ENCODE assay signal across 15 mouse cellular contexts in the genomic region with DNA sequence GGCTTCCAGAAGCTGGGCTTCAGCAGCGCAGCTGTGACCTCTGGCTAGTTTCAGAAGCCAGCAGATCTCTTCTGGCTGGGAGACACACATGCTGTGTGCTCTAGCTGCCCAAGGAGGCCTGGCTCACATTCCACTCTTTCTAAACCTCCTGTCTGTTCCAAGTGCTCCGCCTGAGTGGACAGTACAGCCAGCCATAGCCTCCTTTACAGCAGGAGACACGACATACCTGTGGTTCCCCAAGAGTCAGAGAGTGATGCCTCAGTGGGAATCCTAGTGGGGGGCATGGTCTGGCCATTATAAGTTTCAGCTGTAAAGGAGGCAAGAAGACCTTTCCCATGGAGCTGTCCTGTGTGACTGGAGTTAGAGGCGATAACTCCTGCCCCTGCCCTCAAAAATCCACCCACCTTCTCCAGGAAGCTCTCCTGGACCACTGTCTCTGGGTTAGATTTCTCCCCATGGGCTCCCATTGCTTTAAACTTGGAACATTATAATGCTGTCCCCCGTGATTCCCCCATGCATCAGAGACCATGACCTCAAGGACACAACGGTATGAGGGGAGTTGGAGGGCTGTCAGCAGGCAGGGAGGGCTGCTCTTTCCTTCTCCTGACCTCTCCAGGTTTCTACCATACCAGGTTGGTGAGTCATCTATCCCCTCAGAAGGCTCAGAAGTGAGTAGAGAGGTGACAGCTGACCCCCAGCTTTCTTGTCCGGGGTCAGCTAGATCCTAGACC. TPM values are rescaled to one million over a fixed set of nuclear protein-coding genes. Genes with fewer than 3 reads are reported as not detected.
DNase-seq lines count a peak whose midpoint lies in the region; ATAC-seq and TF ChIP-seq lines count a peak whose summit lies in the region.
"Had no signal": no experiment of that assay in that cellular context is flagged by ENCODE, and none has a peak within 500 bp of the region (broad histone marks: within the 10 kb centered on the region; RNA-seq: fewer than 3 reads in every experiment).

No protein-coding gene starts in this region.

- peak; percentile 77 for DNase-seq in cerebellum, adult 11-12 months
- peak; percentile 46 for DNase-seq in left cerebral cortex, postnatal 4 days
- DNase-seq in left cerebral cortex, adult 2 months (ENCODE audit: extremely low spot score in 1 of 2, low spot score in 2 of 2), result no peak
- peak; percentile 81 for DNase-seq in adipocyte (ENCODE audit: low spot score)
- peak; percentile 57 for DNase-seq in fibroblast of lung, adult 2 months (ENCODE audit: low read depth)
- DNase-seq in lung, postnatal 10 days, result no peak
- DNase-seq in frontal cortex, adult 2 months (ENCODE audit: extremely low spot score in 1 of 2, low spot score in 1 of 2), result no peak
- DNase-seq: lung, adult 18-20 months; thymus, postnatal 4 days had no signal

- intact Hi-C loops in left cerebral cortex, postnatal 4 days (cut with DNase I), result no loop called here
- intact Hi-C loops in left cerebral cortex, adult 2 months (cut with DNase I), result no loop called here

- TF ChIP-seq CTCF in left cerebral cortex, adult 2 months (IDR thresholded peaks at IDR 0.05), result no peak

- H3K4me3 ChIP-seq in left cerebral cortex, adult 2 months, result no peak overlapping the region
- H3K4me3 ChIP-seq: heart, adult 2 months; intestine, embryonic 15.5 days; layer of hippocampus, adult 2 months had no signal

- no peak for ATAC-seq in cerebellum, adult (ENCODE audit: insufficient number of reproducible peaks, low FRiP score, low TSS enrichment)
- ATAC-seq: forebrain, embryonic 14.5 days; intestine, embryonic 15.5 days had no signal

- no peak overlapping the region for H3K27ac ChIP-seq in left cerebral cortex, adult 2 months
- H3K27ac ChIP-seq: hindbrain, embryonic 10.5 days; intestine, embryonic 15.5 days; layer of hippocampus, adult 2 months had no signal

RNA-seq across cellular contexts. Expression of a gene that starts 1.4 kb away (rescaled TPM):
- total RNA-seq in left cerebral cortex, postnatal 4 days (2021), result 1 to 10 TPM; 1.9 to 4.1 TPM
- total RNA-seq in left cerebral cortex, adult 2 months (2021), result 1 to 10 TPM; 3.4 to 3.7 TPM
- polyA plus RNA-seq in frontal cortex, adult 2 months (2012; rRNA removed), result 2.8 and 2.9 TPM in 2 replicates

Comparison
In these comparisons a context has a peak if more than half of its experiments do, and no peak if none do; other contexts are left out.
1. DNase-seq: peak in cerebellum, adult 11-12 months (single experiment), left cerebral cortex, postnatal 4 days (single experiment), adipocyte (single experiment) and fibroblast of lung, adult 2 months (single experiment); none in left cerebral cortex, adult 2 months (0 of 2), lung, postnatal 10 days (single experiment) and frontal cortex, adult 2 months (0 of 2).